Mouse (Mus musculus) heart, embryonic 14.5 days (tissue): Measurements from ENCODE around the gene Arhgef5. TPM values are rescaled to one million over a fixed set of nuclear protein-coding genes. Genes with fewer than 3 reads are reported as not detected.

Experiments
- ATAC-seq: fragments of 200-750 bp; cut with Nextera tagmentation; 2 replicates; pipeline ENCODE4 v1.8.0; 2017; ENCODE audit warnings: low read depth, moderate TSS enrichment; ENCODE audit not compliant: insufficient number of reproducible peaks, insufficient read depth, low FRiP score
- H3K27ac ChIP-seq, 2 experiments: fragments of 200-500 bp in 1 of 2; fragments of 300-500 bp in 1 of 2; sonication (generic) in 1 of 2; replicated peaks in 1 of 2; 2 replicates each; pipeline ENCODE4 v1.5.1; 2012 to 2014; ENCODE audit warnings: low read depth in 2 of 2, low read length in 2 of 2, control low read depth in 1 of 2, mild to moderate bottlenecking in 1 of 2, mixed read lengths in 1 of 2; ENCODE audit not compliant: control insufficient read depth in 1 of 2, insufficient read depth in 1 of 2
- H3K27me3 ChIP-seq: fragments of 300-500 bp; sonication (generic); 2 replicates; pipeline ENCODE4 v1.6.1; 2014; ENCODE audit warnings: mild to moderate bottlenecking, low read length, control low read depth; ENCODE audit not compliant: control insufficient read depth, insufficient read depth
- H3K36me3 ChIP-seq: fragments of 300-500 bp; sonication (generic); 2 replicates; pipeline ENCODE4 v1.6.1; 2014; ENCODE audit warnings: mild to moderate bottlenecking, control low read depth, low read length, mixed read lengths; ENCODE audit not compliant: control insufficient read depth, insufficient read depth
- H3K4me1 ChIP-seq, 2 experiments: fragments of 200-500 bp in 1 of 2; fragments of 300-500 bp in 1 of 2; sonication (generic) in 1 of 2; 2 replicates each; pipeline ENCODE4 v1.6.1; 2012 to 2014; ENCODE audit warnings: low read length in 2 of 2, control low read depth in 1 of 2, mixed read lengths in 1 of 2; ENCODE audit not compliant: control insufficient read depth in 2 of 2, insufficient read depth in 2 of 2
- H3K4me2 ChIP-seq: fragments of 300-500 bp; sonication (generic); 2 replicates; pipeline ENCODE4 v1.6.1; 2014; ENCODE audit warnings: mild to moderate bottlenecking, low read length
- H3K4me3 ChIP-seq, 2 experiments: fragments of 200-500 bp in 1 of 2; fragments of 300-500 bp in 1 of 2; sonication (generic) in 1 of 2; 2 replicates each; pipeline ENCODE4 v1.5.1; 2012 to 2014; ENCODE audit warnings: low read length in 2 of 2, mild to moderate bottlenecking in 2 of 2, control low read depth in 1 of 2, low read depth in 1 of 2, moderate library complexity in 1 of 2; ENCODE audit not compliant: control insufficient read depth in 1 of 2, insufficient read depth in 1 of 2
- H3K9ac ChIP-seq: fragments of 300-500 bp; sonication (generic); 2 replicates; pipeline ENCODE4 v1.6.1; 2014; ENCODE audit warnings: mild to moderate bottlenecking, low read length
- H3K9me3 ChIP-seq: fragments of 300-500 bp; sonication (generic); 2 replicates; pipeline ENCODE4 v1.6.1; 2016; ENCODE audit warnings: low read length, control low read depth; ENCODE audit not compliant: control insufficient read depth
- WGBS: fragments of 180-500 bp; shearing (Covaris S2); extraction: QIAGEN DNeasy Blood & Tissue Kit; methylation state at CpG from one replicate; pipeline ENCODE4 v1.1.7; 2014; 5-methylcytosine and 5-hydroxymethylcytosine counted together
- polyA plus RNA-seq: library from polyadenylated mRNA; unstranded; fragments of >200 nt; fragmentation: Nextera tagmentation; extraction: Ambion mirVana; gene quantifications from 2 replicates; pipeline ENCODE4 v1.2.1, GENCODE M21; 2014

The Arhgef5 gene
- polyA plus RNA-seq, 1 experiment from 2014 or later: 6.9 TPM

DNA sequence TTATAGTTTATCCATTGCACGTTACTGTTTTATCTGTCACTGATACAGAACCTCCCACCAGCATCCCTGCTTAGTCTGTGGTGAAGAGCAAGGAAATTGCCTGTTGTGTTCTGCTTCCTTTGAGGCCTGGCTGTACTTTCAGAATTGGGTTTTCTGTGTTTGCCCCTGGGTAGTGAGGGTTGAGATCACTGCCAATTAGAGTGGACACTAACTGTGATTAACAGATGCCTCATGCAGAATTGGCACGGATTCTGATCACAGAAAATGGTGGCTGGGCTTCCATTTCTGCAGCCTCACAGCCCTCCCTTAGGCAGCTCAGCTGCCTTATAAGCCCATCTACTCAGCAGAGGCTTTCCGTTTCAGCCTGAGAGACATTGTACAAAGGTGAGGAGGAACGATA lies 68.1 kb downstream of the Arhgef5 start:
- H3K36me3 ChIP-seq: no peaks in the 10 kb centered on the region
- H3K4me1 ChIP-seq: peaks cover 6 to 11% of the 10 kb centered on the region in 2 experiments
- no peak overlapping the region for H3K9ac ChIP-seq
- no peak for ATAC-seq
- 57% methylated on average over 4 of the region's 4 CpGs for WGBS
- H3K4me3 ChIP-seq: no peak overlapping the region
- H3K9me3 ChIP-seq: no peaks in the 10 kb centered on the region
- H3K27me3 ChIP-seq: no peaks in the 10 kb centered on the region
- H3K27ac ChIP-seq: no peak overlapping the region
- H3K4me2 ChIP-seq: no peak overlapping the region

DNA sequence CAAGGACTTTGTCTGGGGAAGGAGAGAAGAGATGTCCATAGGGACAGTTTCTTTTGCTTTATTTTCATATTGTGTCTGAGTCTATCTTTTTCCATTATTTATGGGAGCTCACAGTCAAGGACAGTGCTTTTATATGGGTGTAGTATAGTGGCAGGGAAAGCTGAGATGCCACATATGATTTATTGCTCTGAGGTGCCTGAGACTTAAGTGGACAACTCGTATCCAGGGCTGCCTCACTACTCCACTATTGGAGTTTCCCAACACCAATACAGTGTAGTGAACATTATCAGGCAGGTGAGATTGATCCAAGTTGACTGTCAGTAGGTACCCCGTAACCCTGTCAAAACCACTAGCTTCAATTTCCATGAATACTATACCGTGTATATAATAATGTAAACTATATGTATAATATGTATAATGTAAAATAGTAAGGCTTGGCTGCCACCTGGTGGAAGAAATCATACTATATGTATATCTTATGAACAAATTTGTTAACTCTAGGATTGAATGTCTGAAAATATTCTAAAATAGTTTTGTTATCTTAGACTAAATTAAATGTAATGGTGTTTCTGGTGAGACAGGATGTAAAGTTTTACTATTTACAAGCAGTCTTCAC lies 70.3 kb downstream of the Arhgef5 start:
- ATAC-seq: no peak

DNA sequence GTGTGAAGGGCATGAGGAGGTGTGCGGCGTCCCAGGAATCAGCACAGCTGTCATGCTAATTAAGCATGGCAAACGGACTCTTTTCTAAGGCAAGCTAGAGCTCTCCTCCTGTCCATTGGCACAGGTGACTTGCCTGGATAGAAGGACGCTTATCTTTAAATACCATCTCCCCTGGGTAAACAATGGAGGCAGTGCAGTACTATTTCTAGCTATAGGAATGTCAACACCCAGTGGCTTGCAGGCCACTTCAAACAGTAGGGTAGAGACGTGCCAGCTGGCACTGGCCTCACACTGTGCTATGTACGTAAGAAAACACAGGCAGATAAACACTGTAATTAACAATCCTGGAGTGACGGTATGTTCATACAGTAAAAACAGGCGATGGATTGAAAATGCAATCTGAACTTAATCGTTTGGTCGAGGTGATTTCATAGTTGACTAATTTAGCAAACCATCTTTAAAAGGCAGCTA lies 72.1 kb downstream of the Arhgef5 start:
- H3K36me3 ChIP-seq: no peaks in the 10 kb centered on the region
- no peak overlapping the region for H3K27ac ChIP-seq
- H3K9me3 ChIP-seq: no peaks in the 10 kb centered on the region
- WGBS: 30% methylated on average over 10 of the region's 10 CpGs
- no peaks in the 10 kb centered on the region for H3K27me3 ChIP-seq
- ATAC-seq: peak; percentile 75
- no peak overlapping the region for H3K9ac ChIP-seq
- H3K4me2 ChIP-seq: peak overlapping the region; percentile 28
- no peak overlapping the region for H3K4me3 ChIP-seq
- H3K4me1 ChIP-seq: peaks cover 6 to 11% of the 10 kb centered on the region in 2 experiments

More for the DNA sequence above, 70.3 kb downstream of the Arhgef5 start:
- Histone ChIP-seq H3K9me3 (no peaks in the 10 kb centered on the region), H3K27me3 (no peaks in the 10 kb centered on the region), H3K9ac (no peak overlapping the region), H3K27ac (no peak overlapping the region), H3K4me1 (peaks cover 6 to 11% of the 10 kb centered on the region in 2 experiments), H3K36me3 (no peaks in the 10 kb centered on the region), H3K4me2 (no peak overlapping the region), H3K4me3 (no peak overlapping the region)
- 74% methylated on average over 3 of the region's 3 CpGs for WGBS

DNA sequence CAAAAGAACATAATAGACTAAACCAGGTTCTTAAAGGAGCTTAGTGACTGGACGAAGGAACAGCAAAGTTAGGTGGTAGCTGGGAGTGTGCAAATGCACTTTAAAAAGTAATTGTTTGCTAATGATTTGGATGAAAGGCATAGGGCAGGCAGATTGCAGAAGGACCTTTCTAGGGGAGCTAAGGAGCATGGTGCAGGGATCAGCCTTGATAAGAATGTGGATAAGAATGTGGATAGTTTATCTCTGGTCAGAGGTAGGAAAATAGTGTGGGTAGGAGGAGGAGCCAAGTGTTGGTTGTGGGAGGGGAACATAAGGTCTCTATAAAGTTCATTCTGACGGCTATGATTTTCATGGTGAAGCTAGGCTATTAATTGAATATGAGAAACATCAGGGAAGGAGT lies 73.4 kb downstream of the Arhgef5 start:
- H3K4me1 ChIP-seq: peaks cover 6 to 11% of the 10 kb centered on the region in 2 experiments
- WGBS: 71% methylated on average over 2 of the region's 2 CpGs
- no peak overlapping the region for H3K4me2 ChIP-seq
- no peak overlapping the region for H3K9ac ChIP-seq
- no peak overlapping the region for H3K4me3 ChIP-seq
- no peaks in the 10 kb centered on the region for H3K36me3 ChIP-seq
- no peaks in the 10 kb centered on the region for H3K9me3 ChIP-seq
- no peak for ATAC-seq
- no peak overlapping the region for H3K27ac ChIP-seq
- no peaks in the 10 kb centered on the region for H3K27me3 ChIP-seq

Other genes starting within 250 kb of the Arhgef5 start
- gene Olfr441, start 159.2 kb upstream of the Arhgef5 start, polyA plus RNA-seq: not detected in 2 replicates
- not detected in 2 replicates for gene Olfr237-ps1, start 119.0 kb upstream of the Arhgef5 start, polyA plus RNA-seq
- gene Olfr437, start 102.3 kb upstream of the Arhgef5 start, polyA plus RNA-seq: not detected in 2 replicates
- gene Olfr13, start 93.4 kb upstream of the Arhgef5 start, polyA plus RNA-seq: not detected in 2 replicates
- gene Olfr435, start 68.4 kb upstream of the Arhgef5 start, polyA plus RNA-seq: not detected in 2 replicates
- gene Olfr434, start 52.6 kb upstream of the Arhgef5 start, polyA plus RNA-seq: not detected in 2 replicates
- gene Olfr47, start 34.1 kb upstream of the Arhgef5 start, polyA plus RNA-seq: not detected in 2 replicates
- gene Nobox, start 44.0 kb downstream of the Arhgef5 start, polyA plus RNA-seq: 0.16 and 0.19 TPM in 2 replicates